Mouse (Mus musculus): Measurements from ENCODE around the gene Plscr1. TPM values are rescaled to one million over a fixed set of nuclear protein-coding genes. Genes with fewer than 3 reads are reported as not detected.

Plscr1 gene
- total and polyA plus RNA-seq, 3 experiments = 5.5 to 9.5 TPM; not detected in 1

GRCm38 (mm10) chr9:92226127-92226655 is 23.4 kb upstream of the Plscr1 start:
- peak; percentile 49 for DNase-seq (ENCODE audit: low read depth, low spot score)
- no peak for TF ChIP-seq RAD21 (IDR thresholded peaks at IDR 0.05; ENCODE audit: low read depth, low read length)
- TF ChIP-seq ELF1 (IDR thresholded peaks at IDR 0.05; ENCODE audit: low read depth, low read length) = no peak
- no peak for TF ChIP-seq TCF12 (IDR thresholded peaks at IDR 0.05; ENCODE audit: low read depth, low read length)
- no peak for TF ChIP-seq MYB (IDR thresholded peaks at IDR 0.05; ENCODE audit: low read depth, low read length)
- no peak for TF ChIP-seq E2F4 (IDR thresholded peaks at IDR 0.05; ENCODE audit: borderline replicate concordance, low read depth, low read length)
- no peak for TF ChIP-seq MXI1 (IDR thresholded peaks at IDR 0.05; ENCODE audit: low read depth, low read length)
- no peak for TF ChIP-seq ZC3H11A (IDR thresholded peaks at IDR 0.05; ENCODE audit: low read depth, low read length)
- TF ChIP-seq MAX (IDR thresholded peaks at IDR 0.05; ENCODE audit: low read length) = 0 out of 2 replicates have a peak, but pooled peaks have one; percentile 6
- TF ChIP-seq CTCF (IDR thresholded peaks at IDR 0.05 in 2 of 3, conservative IDR thresholded peaks at IDR 0.05 in 1 of 3; ENCODE audit: control insufficient read depth in 1 of 3, insufficient read depth in 1 of 3, low read depth in 2 of 3, low read length in 3 of 3, poor library complexity in 1 of 3, severe bottlenecking in 1 of 3) = no peak
- TF ChIP-seq GATA1 (IDR thresholded peaks at IDR 0.05; ENCODE audit: low read depth, low read length) = peak; percentile 52; the same call in 1 of the 2 replicates
- no peak for TF ChIP-seq NELFE (IDR thresholded peaks at IDR 0.05; ENCODE audit: low read depth, low read length)
- TF ChIP-seq SIN3A (IDR thresholded peaks at IDR 0.05; ENCODE audit: low read length) = no peak
- TF ChIP-seq ETS1 (IDR thresholded peaks at IDR 0.05; ENCODE audit: low read depth, low read length) = no peak
- TF ChIP-seq EP300 (IDR thresholded peaks at IDR 0.05; ENCODE audit: low read depth in 1 of 2, low read length in 2 of 2) = peak; percentile 21 to 38; a peak in 3 of 4 replicates
- peak overlapping the region; percentile 65 for H3K27ac ChIP-seq (ENCODE audit: control insufficient read depth, low read depth, low read length)
- H3K9ac ChIP-seq (ENCODE audit: control insufficient read depth, low read depth, low read length, poor library complexity, severe bottlenecking) = 0 out of 2 replicates have a peak overlapping the region, but pooled peaks have one; percentile 15
- no peaks in the 10 kb centered on the region for H3K79me2 ChIP-seq (ENCODE audit: control insufficient read depth, insufficient read depth, low read length, poor library complexity)
- peaks cover 9 to 21% of the 10 kb centered on the region in 2 experiments for H3K4me1 ChIP-seq (ENCODE audit: control insufficient read depth in 1 of 2, insufficient read depth in 2 of 2, low read length in 2 of 2)
- H3K27me3 ChIP-seq (ENCODE audit: control insufficient read depth in 1 of 2, insufficient read depth in 2 of 2, low read length in 2 of 2) = no peaks in the 10 kb centered on the region
- H3K4me3 ChIP-seq (ENCODE audit: control insufficient read depth in 1 of 2, insufficient read depth in 1 of 2, low read depth in 2 of 2, low read length in 2 of 2) = peak overlapping the region in 1 of 2 experiments; percentile 32; a peak in 1 of 4 replicates
- H3K9me3 ChIP-seq (replicated peaks; ENCODE audit: insufficient read depth, low read length) = no peaks in the 10 kb centered on the region
- H3K36me3 ChIP-seq (ENCODE audit: control insufficient read depth in 1 of 2, insufficient read depth in 2 of 2, low read length in 2 of 2) = peaks cover 0 to 24% of the 10 kb centered on the region in 2 experiments; a peak in 2 of 4 replicates

GRCm38 (mm10) chr9:92226795-92227194 is 22.8 kb upstream of the Plscr1 start:
- H3K79me2 ChIP-seq (ENCODE audit: control insufficient read depth, insufficient read depth, low read length, poor library complexity) = no peaks in the 10 kb centered on the region
- H3K9me3 ChIP-seq (replicated peaks; ENCODE audit: insufficient read depth, low read length) = no peaks in the 10 kb centered on the region
- H3K27ac ChIP-seq (ENCODE audit: control insufficient read depth, low read depth, low read length) = peak overlapping the region; percentile 65; the same call in 1 of the 2 replicates
- no peaks in the 10 kb centered on the region for H3K27me3 ChIP-seq (ENCODE audit: control insufficient read depth in 1 of 2, insufficient read depth in 2 of 2, low read length in 2 of 2)
- H3K4me3 ChIP-seq (ENCODE audit: control insufficient read depth in 1 of 2, insufficient read depth in 1 of 2, low read depth in 2 of 2, low read length in 2 of 2) = 0 out of 4 replicates have a peak overlapping the region, but pooled peaks of 1 of the 2 experiments have one; percentile 32
- H3K36me3 ChIP-seq (ENCODE audit: control insufficient read depth in 1 of 2, insufficient read depth in 2 of 2, low read length in 2 of 2) = peaks cover 0 to 19% of the 10 kb centered on the region in 2 experiments; a peak in 2 of 4 replicates
- peaks cover 4 to 18% of the 10 kb centered on the region in 2 experiments for H3K4me1 ChIP-seq (ENCODE audit: control insufficient read depth in 1 of 2, insufficient read depth in 2 of 2, low read length in 2 of 2)
- peak; percentile 54 for DNase-seq (ENCODE audit: low read depth, low spot score)
- no peak overlapping the region for H3K9ac ChIP-seq (ENCODE audit: control insufficient read depth, low read depth, low read length, poor library complexity, severe bottlenecking)
- TF ChIP-seq E2F4 (IDR thresholded peaks at IDR 0.05; ENCODE audit: borderline replicate concordance, low read depth, low read length) (no peak), POLR2AphosphoS5 (IDR thresholded peaks at IDR 0.05; ENCODE audit: borderline replicate concordance, low read depth, low read length) (no peak), MAFK (IDR thresholded peaks at IDR 0.05; ENCODE audit: borderline replicate concordance, low read depth, low read length) (no peak), POLR2AphosphoS2 (IDR thresholded peaks at IDR 0.05; ENCODE audit: low read length) (no peak), GABPA (IDR thresholded peaks at IDR 0.05; ENCODE audit: low read depth, low read length) (no peak), SIN3A (IDR thresholded peaks at IDR 0.05; ENCODE audit: low read length) (no peak), TBP (IDR thresholded peaks at IDR 0.05; ENCODE audit: low read depth, low read length) (no peak), CHD1 (IDR thresholded peaks at IDR 0.05; ENCODE audit: low read depth, low read length) (no peak), MYB (IDR thresholded peaks at IDR 0.05; ENCODE audit: low read depth, low read length) (peak; percentile 58; the same call in 1 of the 2 replicates), BHLHE40 (IDR thresholded peaks at IDR 0.05; ENCODE audit: borderline replicate concordance, low read depth, low read length) (no peak), ZKSCAN1 (IDR thresholded peaks at IDR 0.05; ENCODE audit: low read depth, low read length) (no peak), TCF12 (IDR thresholded peaks at IDR 0.05; ENCODE audit: low read depth, low read length) (peak; percentile 46), ZC3H11A (IDR thresholded peaks at IDR 0.05; ENCODE audit: low read depth, low read length) (no peak), ELF1 (IDR thresholded peaks at IDR 0.05; ENCODE audit: low read depth, low read length) (no peak), USF2 (IDR thresholded peaks at IDR 0.05; ENCODE audit: borderline replicate concordance in 1 of 2, insufficient read depth in 1 of 2, low read depth in 1 of 2, low read length in 2 of 2) (no peak), NELFE (IDR thresholded peaks at IDR 0.05; ENCODE audit: low read depth, low read length) (no peak), RCOR1 (IDR thresholded peaks at IDR 0.05; ENCODE audit: low read depth, low read length) (peak; percentile 50), NRF1 (IDR thresholded peaks at IDR 0.05; ENCODE audit: insufficient read depth, low read depth, low read length, poor library complexity, severe bottlenecking) (no peak), ZNF384 (IDR thresholded peaks at IDR 0.05; ENCODE audit: low read depth, low read length) (no peak), SMC3 (IDR thresholded peaks at IDR 0.05; ENCODE audit: low read depth, low read length) (no peak), CTCF (IDR thresholded peaks at IDR 0.05 in 2 of 3, conservative IDR thresholded peaks at IDR 0.05 in 1 of 3; ENCODE audit: control insufficient read depth in 1 of 3, insufficient read depth in 1 of 3, low read depth in 2 of 3, low read length in 3 of 3, poor library complexity in 1 of 3, severe bottlenecking in 1 of 3) (no peak), JUND (IDR thresholded peaks at IDR 0.05; ENCODE audit: low read depth, low read length) (no peak), POLR2A (IDR thresholded peaks at IDR 0.05; ENCODE audit: control insufficient read depth in 1 of 2, insufficient read depth in 1 of 2, low read depth in 1 of 2, low read length in 2 of 2, poor library complexity in 1 of 2) (no peak)

Data from MEL (cell line).